Mouse (Mus musculus) limb, embryonic 12.5 days (tissue): ENCODE results near the gene Rnf32. TPM values are rescaled to one million over a fixed set of nuclear protein-coding genes. Genes with fewer than 3 reads are reported as not detected.

Experiments used
- ATAC-seq: fragments of 200-750 bp; cut with Nextera tagmentation; 2 replicates; pipeline ENCODE4 v1.8.0; 2017; ENCODE audit warnings: low read depth, moderate TSS enrichment; ENCODE audit not compliant: insufficient number of reproducible peaks, insufficient read depth, low FRiP score, low TSS enrichment
- H3K27ac ChIP-seq: fragments of 300-500 bp; sonication (generic); 2 replicates; pipeline ENCODE4 v1.5.1; 2016; ENCODE audit warnings: mild to moderate bottlenecking, moderate library complexity
- H3K27me3 ChIP-seq: fragments of 300-500 bp; sonication (generic); 2 replicates; pipeline ENCODE4 v1.6.1; 2016; ENCODE audit warnings: mild to moderate bottlenecking, moderate library complexity
- H3K36me3 ChIP-seq: fragments of 300-500 bp; sonication (generic); 2 replicates; pipeline ENCODE4 v1.6.1; 2016; ENCODE audit warnings: mild to moderate bottlenecking, moderate library complexity
- H3K4me1 ChIP-seq: fragments of 300-500 bp; sonication (generic); replicated peaks from 2 replicates; pipeline ENCODE4 v1.6.1; 2016
- H3K4me2 ChIP-seq: fragments of 300-500 bp; sonication (generic); 2 replicates; pipeline ENCODE4 v1.6.1; 2016; ENCODE audit warnings: mild to moderate bottlenecking, moderate library complexity
- H3K4me3 ChIP-seq: fragments of 300-500 bp; sonication (generic); replicated peaks from 2 replicates; pipeline ENCODE4 v1.5.1; 2016; ENCODE audit warnings: mild to moderate bottlenecking
- H3K9ac ChIP-seq: fragments of 300-500 bp; sonication (generic); replicated peaks from 2 replicates; pipeline ENCODE4 v1.6.1; 2016; ENCODE audit warnings: mild to moderate bottlenecking, moderate library complexity
- H3K9me3 ChIP-seq: fragments of 300-500 bp; sonication (generic); 2 replicates; pipeline ENCODE4 v1.6.1; 2016; ENCODE audit warnings: mild to moderate bottlenecking, moderate library complexity
- WGBS: fragments of 180-500 bp; shearing (Covaris S2); methylation state at CpG from one replicate; pipeline ENCODE4 v1.1.7; 2016; 5-methylcytosine and 5-hydroxymethylcytosine counted together
- polyA plus RNA-seq: library from polyadenylated mRNA; unstranded; fragments of >200 nt; fragmentation: Nextera tagmentation; extraction: Ambion mirVana; gene quantifications from 2 replicates; pipeline ENCODE4 v1.2.1, GENCODE M21; 2016

Gene Rnf32
- polyA plus RNA-seq, 1 experiment from 2014 or later = 3.3 TPM

DNA sequence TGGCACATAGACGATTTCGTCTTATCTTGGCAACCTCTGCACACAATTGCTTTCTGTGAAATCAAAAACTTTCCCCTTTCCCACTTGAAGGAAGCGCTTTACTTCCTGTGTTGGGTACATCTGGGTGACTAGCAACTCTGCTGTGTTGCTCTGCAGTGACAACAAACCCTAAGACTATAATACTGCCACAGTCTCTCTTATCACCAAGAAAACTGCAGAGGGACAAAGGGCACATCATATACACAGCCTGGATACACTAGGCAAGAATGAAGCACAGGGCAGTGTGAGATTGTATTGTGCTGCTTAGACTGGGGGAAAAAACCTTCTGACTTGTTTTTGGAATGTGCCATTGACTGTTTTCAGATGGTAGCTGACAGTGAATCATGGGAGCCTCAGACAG is 4.1 kb downstream of the Rnf32 start:
- H3K27ac ChIP-seq = no peak overlapping the region
- no peak overlapping the region for H3K4me3 ChIP-seq
- H3K9ac ChIP-seq = no peak overlapping the region
- H3K4me1 ChIP-seq = peaks cover 9% of the 10 kb centered on the region; the same call in 1 of the 2 replicates
- ATAC-seq = no peak
- H3K27me3 ChIP-seq = no peaks in the 10 kb centered on the region
- no peak overlapping the region for H3K4me2 ChIP-seq
- no peaks in the 10 kb centered on the region for H3K9me3 ChIP-seq
- H3K36me3 ChIP-seq = no peaks in the 10 kb centered on the region
- WGBS = 88% methylated on average over 3 of the region's 3 CpGs

DNA sequence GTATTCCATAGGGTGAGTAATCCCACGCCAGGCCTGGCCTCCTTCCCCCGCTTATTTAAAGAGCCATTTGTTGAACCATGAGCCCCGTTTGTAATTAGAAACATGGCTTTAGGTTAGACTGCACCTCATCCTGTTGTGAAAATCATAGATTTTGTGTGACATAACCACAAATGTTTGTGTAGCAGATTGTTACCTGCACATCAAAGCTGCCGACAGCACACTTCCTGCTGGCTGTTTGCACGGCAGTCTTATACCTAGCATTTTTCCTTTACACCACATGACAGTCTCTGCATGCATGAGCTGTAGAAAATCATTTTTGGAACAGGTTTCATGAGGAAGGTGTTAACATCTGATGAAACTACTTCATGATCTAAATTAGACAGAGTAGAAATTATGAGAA is 9.9 kb downstream of the Rnf32 start:
- no peak for ATAC-seq
- Histone ChIP-seq H3K9ac (no peak overlapping the region), H3K4me3 (no peak overlapping the region), H3K9me3 (no peaks in the 10 kb centered on the region), H3K4me2 (no peak overlapping the region), H3K4me1 (no peaks in the 10 kb centered on the region), H3K27ac (no peak overlapping the region), H3K36me3 (no peaks in the 10 kb centered on the region), H3K27me3 (no peaks in the 10 kb centered on the region)
- WGBS = 49% methylated on average over 5 of the region's 5 CpGs

DNA sequence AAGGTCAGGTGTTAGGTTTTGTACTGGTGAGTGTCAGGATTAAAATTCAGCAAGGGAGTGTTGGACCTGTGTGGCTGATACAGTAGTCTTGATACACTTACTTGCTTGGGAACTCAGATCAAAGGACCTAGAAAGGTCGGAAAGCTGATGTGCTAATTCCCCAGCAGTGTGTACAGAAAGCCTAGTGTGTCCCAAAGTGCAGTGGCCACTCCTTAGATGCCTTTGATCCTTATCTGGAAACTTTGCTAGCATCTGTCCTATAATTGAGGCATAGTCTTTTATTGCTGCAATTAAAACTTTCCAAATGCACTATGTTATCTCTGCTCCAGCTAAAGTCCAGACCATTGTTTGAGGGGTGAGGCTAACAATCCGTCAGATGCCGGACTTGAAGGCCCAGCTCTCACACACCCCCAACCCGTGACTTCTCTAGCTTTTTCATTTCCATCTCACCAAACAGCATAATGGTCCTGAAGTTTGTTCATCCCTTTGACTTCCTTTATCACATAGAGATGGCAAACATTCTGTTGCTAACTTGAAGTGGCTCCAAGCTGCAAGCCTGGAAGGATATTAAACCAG is 16.3 kb downstream of the Rnf32 start:
- H3K27me3 ChIP-seq = no peaks in the 10 kb centered on the region
- H3K36me3 ChIP-seq = no peaks in the 10 kb centered on the region
- WGBS = 26% methylated on average over 4 of the region's 4 CpGs
- no peaks in the 10 kb centered on the region for H3K4me1 ChIP-seq
- H3K4me2 ChIP-seq = no peak overlapping the region
- H3K4me3 ChIP-seq = no peak overlapping the region
- H3K9ac ChIP-seq = no peak overlapping the region
- no peaks in the 10 kb centered on the region for H3K9me3 ChIP-seq
- ATAC-seq = no peak
- no peak overlapping the region for H3K27ac ChIP-seq

DNA sequence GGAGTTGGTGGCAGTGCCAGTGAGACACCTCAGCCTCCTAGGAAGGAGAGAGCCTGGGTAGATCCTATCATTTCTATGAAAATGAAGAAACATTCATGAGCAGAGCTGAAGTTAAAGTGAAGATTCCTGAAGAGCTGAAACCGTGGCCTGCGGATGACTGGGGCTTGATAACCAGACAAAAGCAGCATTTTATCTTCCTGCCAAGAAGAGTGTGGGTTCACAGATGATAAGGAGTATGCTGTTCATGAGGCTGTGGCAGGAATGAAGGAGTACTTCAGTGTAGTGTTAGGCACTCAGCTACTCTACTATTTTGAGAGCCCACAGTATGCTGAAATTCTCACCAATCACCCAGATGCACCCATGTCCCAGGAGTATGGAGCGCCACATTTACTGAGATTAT is 22.2 kb downstream of the Rnf32 start:
- Histone ChIP-seq H3K4me1 (no peaks in the 10 kb centered on the region), H3K4me2 (no peak overlapping the region), H3K36me3 (no peaks in the 10 kb centered on the region), H3K4me3 (no peak overlapping the region), H3K9me3 (no peaks in the 10 kb centered on the region), H3K27me3 (no peaks in the 10 kb centered on the region), H3K9ac (no peak overlapping the region), H3K27ac (no peak overlapping the region)
- no peak for ATAC-seq
- 89% methylated on average over 3 of the region's 3 CpGs for WGBS

DNA sequence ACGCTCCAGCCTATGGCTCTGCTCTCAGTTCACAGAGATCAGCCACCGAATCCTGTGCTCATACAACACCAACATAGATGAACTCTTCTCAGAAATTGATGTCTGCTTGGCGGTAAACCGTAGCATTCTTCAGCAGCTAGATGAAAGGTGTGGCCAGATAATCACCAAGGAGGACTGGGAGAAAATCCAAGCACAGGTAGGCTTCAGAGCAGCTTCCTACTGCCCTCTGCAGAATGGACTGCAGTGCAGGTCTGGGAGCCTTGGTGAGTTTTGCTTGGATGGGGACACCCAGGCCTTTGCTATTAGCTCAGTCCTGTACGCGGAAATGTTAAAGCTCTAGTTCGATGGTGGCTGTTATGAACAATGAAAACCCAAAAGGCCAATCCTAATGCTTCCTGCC is 28.3 kb downstream of the Rnf32 start:
- Histone ChIP-seq H3K4me3 (no peak overlapping the region), H3K36me3 (no peaks in the 10 kb centered on the region), H3K9me3 (no peaks in the 10 kb centered on the region), H3K27me3 (no peaks in the 10 kb centered on the region), H3K4me2 (no peak overlapping the region), H3K9ac (no peak overlapping the region), H3K27ac (no peak overlapping the region), H3K4me1 (no peaks in the 10 kb centered on the region)
- ATAC-seq = no peak
- WGBS = 93% methylated on average over 7 of the region's 7 CpGs

DNA sequence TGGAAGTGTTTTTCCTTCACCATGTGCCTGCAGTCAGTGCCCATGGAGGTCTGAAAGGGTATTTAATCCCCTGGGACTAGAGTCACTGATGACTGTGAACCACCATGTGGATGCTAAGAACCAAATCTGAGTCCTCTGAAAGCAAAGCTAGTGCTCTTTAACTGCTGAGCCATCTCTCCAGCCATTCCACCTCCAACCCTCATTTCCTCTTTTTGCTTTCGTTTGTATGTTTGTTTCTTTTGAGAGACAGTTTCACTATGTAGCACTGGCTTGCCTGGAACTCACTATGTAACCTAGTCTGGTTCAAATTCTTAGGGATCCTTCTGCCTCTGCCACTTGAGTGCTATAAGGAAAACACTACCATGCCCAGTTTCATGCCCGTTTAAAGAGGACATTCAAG is 34.7 kb downstream of the Rnf32 start:
- no peak overlapping the region for H3K4me2 ChIP-seq
- H3K4me3 ChIP-seq = no peak overlapping the region
- no peaks in the 10 kb centered on the region for H3K9me3 ChIP-seq
- no peak overlapping the region for H3K9ac ChIP-seq
- H3K36me3 ChIP-seq = no peaks in the 10 kb centered on the region
- H3K4me1 ChIP-seq = no peaks in the 10 kb centered on the region
- 89% methylated on average over 2 of the region's 2 CpGs for WGBS
- no peak for ATAC-seq
- no peaks in the 10 kb centered on the region for H3K27me3 ChIP-seq
- H3K27ac ChIP-seq = no peak overlapping the region

DNA sequence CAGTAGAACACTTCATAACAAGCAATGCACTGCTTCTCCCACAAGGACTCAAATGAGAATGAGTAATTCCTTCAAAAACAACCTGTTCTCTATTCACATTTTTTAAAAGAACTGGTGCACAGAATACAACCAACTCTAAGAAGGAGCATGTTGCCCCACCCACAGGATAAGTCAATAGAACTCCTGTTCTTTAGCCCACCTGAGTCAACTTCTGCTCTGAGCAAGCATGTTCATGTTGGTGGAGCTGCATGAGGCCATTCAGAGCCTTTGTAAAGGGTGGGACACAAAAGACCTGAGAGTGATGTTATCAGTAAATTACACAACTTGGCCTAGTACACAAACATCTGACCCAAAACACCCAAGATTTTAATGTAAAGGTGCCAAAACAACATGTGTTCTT is 42.6 kb downstream of the Rnf32 start:
- Histone ChIP-seq H3K27me3 (no peaks in the 10 kb centered on the region), H3K9me3 (no peaks in the 10 kb centered on the region), H3K36me3 (no peaks in the 10 kb centered on the region), H3K4me1 (no peaks in the 10 kb centered on the region), H3K4me2 (no peak overlapping the region), H3K27ac (no peak overlapping the region), H3K4me3 (no peak overlapping the region), H3K9ac (no peak overlapping the region)
- no peak for ATAC-seq

DNA sequence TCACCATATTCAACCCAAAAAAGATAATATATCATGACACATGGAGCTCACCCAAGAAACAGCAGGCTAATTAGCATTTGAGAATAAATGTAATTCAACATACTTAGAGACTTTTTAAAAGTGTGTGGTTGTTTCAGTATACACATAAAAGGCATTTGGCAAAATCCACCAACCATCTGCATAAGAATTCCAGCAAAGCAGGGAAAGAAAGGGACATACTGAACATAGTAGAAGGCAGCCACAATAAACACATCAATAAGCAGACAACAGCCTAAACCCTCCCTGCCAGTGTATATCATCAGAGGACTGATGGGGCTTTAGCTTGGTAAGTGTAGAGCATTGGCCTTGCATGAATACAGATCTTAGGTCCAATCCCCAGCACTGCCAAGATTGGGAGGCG is 49.0 kb downstream of the Rnf32 start:
- Histone ChIP-seq H3K9ac (no peak overlapping the region), H3K27ac (no peak overlapping the region), H3K9me3 (no peaks in the 10 kb centered on the region), H3K4me1 (no peaks in the 10 kb centered on the region), H3K4me2 (no peak overlapping the region), H3K27me3 (no peaks in the 10 kb centered on the region), H3K36me3 (no peaks in the 10 kb centered on the region), H3K4me3 (no peak overlapping the region)
- no peak for ATAC-seq
- WGBS = no CpG with 5 or more reads among the region's 1 CpGs

DNA sequence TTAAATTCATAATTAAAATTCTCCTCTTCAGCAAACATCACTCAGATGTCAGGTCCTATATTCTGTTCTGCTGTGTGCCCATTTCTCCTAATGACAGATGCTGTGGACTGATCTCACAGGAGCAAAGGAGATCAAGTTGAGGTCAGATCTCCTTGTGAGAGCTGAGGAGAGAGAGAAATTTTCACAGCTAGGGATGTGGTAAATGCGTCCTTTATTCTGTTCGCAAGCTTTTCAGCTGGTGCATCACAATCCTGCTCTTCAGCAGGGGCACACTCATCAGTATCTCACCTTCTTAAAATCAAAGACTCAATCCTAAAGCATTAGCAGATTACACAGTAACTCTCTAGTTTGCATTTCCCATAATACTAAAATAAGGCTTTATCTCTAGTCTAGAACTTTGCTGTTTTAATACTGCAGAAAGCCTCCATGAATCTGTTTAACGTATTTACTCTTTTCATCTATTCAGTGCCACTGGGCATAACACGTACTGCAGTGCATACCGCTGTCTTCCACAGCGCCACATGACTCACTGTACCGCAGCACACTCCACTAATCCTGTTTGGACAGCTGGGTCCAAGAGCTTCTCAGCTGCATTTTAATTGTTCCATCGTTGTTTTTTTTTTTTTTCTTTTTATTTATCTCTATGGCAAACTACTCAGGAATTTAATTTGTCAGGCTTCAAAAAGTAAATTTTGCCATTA is 55.2 kb downstream of the Rnf32 start:
- H3K4me1 ChIP-seq = no peaks in the 10 kb centered on the region
- H3K4me3 ChIP-seq = no peak overlapping the region
- no peak overlapping the region for H3K9ac ChIP-seq
- no peaks in the 10 kb centered on the region for H3K27me3 ChIP-seq
- ATAC-seq = no peak
- no peaks in the 10 kb centered on the region for H3K36me3 ChIP-seq
- H3K27ac ChIP-seq = no peak overlapping the region
- H3K9me3 ChIP-seq = no peaks in the 10 kb centered on the region
- no peak overlapping the region for H3K4me2 ChIP-seq
- 78% methylated on average over 8 of the region's 8 CpGs for WGBS

DNA sequence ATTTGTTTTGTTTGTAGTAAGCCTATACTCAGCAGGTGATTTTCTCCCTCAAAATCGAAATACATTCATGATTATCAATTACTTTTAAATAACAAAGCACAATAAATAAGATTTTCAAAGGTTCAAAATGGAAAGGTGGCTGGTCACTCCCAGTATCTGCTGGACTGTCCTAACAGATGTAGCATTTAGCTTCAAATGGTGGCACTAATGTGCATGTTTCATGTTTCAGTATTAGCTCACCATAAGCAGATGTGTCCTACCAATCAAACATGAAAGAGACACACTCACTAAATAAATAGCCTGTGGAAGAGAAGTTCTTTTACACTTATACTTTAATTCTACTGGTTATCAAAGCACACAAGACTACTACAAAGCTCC is 55.7 kb downstream of the Rnf32 start:
- H3K9me3 ChIP-seq = no peaks in the 10 kb centered on the region
- H3K9ac ChIP-seq = no peak overlapping the region
- WGBS = 78% methylated on average over 1 of the region's 1 CpGs
- no peaks in the 10 kb centered on the region for H3K36me3 ChIP-seq
- no peak for ATAC-seq
- H3K4me3 ChIP-seq = no peak overlapping the region
- no peaks in the 10 kb centered on the region for H3K4me1 ChIP-seq
- H3K27ac ChIP-seq = no peak overlapping the region
- H3K4me2 ChIP-seq = no peak overlapping the region
- no peaks in the 10 kb centered on the region for H3K27me3 ChIP-seq

DNA sequence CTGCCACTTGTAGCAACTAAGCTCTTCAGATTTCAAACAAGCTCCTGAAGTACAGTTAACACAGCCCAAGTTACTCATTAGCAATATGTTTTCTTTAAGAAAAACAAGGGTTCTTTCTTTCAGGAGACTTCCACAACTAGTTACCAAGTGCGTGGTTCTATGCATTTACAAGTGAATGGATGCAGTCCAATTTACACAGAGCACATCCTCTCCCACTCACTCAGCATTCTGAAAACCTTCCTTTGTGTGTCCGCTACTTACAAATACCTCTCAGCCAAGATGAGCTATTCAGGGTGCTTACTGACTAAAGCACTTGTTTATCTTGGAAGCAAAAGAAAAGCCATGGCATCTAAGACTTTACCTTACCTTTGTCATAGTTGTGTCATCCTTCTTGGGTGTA is 58.1 kb downstream of the Rnf32 start:
- Histone ChIP-seq H3K27me3 (no peaks in the 10 kb centered on the region), H3K4me3 (no peak overlapping the region), H3K27ac (no peak overlapping the region), H3K4me1 (no peaks in the 10 kb centered on the region), H3K4me2 (no peak overlapping the region), H3K36me3 (no peaks in the 10 kb centered on the region), H3K9me3 (no peaks in the 10 kb centered on the region), H3K9ac (no peak overlapping the region)
- WGBS = 61% methylated on average over 2 of the region's 2 CpGs
- ATAC-seq = no peak

DNA sequence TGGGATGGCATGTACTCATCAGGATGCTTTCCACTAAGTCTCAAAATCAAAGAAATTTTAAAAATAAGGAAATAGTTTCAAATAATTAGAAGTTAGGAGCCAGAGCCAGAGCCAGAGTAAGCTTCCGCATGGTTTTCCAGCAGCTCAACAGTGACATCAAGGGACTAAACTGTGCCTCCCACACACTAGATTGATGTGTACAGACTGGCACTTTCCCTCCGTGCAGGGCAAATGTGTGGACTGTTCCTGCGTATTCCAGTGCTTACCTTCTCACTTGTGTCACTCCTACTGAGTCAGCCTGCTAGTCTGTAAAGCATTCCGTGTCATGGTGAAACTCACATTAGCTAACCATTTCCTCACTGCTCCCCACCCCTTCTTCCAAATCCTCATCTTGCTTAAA is 75.1 kb downstream of the Rnf32 start:
- H3K4me2 ChIP-seq = no peak overlapping the region
- H3K4me3 ChIP-seq = no peak overlapping the region
- 68% methylated on average over 4 of the region's 4 CpGs for WGBS
- no peaks in the 10 kb centered on the region for H3K9me3 ChIP-seq
- H3K9ac ChIP-seq = no peak overlapping the region
- H3K36me3 ChIP-seq = no peaks in the 10 kb centered on the region
- H3K4me1 ChIP-seq = no peaks in the 10 kb centered on the region
- H3K27ac ChIP-seq = no peak overlapping the region
- no peak for ATAC-seq
- no peaks in the 10 kb centered on the region for H3K27me3 ChIP-seq
